Mouse (Mus musculus): Measurements from ENCODE around the gene D630023F18Rik.

The D630023F18Rik gene

DNA sequence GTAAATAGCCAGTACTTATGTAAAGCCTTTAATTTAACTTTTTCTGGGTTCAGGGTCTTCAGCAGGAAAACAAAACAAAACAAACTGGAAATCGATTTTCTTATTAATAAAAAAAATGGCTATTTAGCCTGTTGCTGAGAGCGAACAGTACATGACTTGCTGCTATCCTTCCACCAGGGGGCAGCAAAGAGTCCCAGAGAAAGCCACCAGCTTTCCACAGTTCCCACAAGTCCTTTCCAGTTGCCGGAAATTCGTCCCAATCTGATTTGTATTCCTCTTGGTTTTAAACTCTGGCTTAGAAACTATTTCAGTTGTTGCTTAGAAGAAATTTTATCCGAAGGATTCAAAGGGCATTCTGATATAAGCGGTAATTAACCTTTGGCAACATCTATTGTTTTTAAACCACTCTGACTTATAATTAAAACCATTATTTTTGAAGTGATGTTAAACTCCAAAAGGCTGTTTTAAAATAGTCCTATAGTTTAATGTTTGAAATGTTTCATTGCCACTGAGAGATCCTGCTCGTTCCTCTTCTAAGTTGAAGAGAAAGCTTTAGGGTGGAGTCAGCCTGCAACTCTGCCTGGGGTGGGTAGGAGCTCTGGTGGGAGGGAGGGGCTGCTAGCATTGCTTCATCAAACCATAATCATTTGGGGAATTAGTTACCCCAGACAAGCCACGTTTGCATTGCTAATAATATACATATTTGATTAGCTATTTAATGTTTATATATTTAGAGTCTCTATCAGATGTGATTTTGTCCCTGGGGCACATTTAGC is 10.8 kb downstream of the D630023F18Rik start:
- intact Hi-C loops (cut with DNase I) = loop anchor here (2.0 kb wide), 1 partner anchor 67 kb away; no protein-coding TSS in a partner anchor

DNA sequence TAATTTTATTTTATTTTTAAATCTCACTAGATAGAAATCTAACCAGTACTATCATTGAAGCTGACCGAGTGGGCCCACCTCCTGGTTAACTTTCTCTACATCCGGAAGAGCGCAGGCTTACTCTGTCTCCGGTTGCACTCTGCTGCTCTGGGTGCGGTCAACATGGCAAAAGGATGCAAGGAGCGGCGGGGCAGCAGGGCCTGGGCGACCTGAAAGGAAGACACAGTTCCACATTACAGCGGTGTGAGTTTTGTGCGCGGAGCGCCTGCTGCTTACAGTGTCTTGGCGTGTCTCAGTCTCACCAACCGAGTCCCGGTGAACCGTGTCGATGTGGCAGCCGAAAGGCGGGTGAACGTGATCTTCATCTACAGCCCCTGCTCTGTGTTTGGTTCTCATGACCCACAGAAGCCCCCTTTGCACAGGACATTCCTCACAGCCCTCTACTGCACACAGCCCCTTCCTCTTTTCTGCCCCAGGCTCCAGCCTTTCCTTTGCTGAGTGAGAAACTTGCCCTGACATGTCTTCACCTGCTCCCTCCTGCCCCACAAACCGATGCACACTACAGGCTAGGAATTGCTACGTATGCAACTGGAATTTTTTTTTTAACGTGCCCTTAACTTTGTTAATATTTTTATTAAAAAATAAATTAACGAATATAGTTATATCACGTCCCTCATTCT is 13.1 kb downstream of the D630023F18Rik start:
- intact Hi-C loops (cut with DNase I) = no loop called here

DNA sequence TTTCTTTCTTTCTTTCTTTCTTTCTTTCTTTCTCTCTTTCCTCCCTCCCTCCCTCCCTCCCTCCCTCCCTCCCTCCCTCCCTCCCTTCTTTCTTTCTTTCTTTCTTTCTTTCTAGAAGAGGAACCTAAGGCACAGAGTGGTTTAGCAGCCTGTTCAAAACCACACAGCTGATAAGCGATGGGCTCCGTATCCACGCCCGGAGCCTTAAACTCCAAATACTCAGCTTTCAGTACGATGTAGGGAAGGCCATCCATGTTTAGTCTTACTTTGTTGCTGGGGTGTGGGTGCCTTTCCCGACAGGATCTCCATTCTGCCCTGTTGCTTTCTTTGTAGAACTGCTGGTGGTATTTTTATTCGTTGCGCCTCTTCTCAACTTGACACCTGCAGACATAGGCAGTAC is 13.8 kb downstream of the D630023F18Rik start:
- intact Hi-C loops (cut with DNase I) = no loop called here

DNA sequence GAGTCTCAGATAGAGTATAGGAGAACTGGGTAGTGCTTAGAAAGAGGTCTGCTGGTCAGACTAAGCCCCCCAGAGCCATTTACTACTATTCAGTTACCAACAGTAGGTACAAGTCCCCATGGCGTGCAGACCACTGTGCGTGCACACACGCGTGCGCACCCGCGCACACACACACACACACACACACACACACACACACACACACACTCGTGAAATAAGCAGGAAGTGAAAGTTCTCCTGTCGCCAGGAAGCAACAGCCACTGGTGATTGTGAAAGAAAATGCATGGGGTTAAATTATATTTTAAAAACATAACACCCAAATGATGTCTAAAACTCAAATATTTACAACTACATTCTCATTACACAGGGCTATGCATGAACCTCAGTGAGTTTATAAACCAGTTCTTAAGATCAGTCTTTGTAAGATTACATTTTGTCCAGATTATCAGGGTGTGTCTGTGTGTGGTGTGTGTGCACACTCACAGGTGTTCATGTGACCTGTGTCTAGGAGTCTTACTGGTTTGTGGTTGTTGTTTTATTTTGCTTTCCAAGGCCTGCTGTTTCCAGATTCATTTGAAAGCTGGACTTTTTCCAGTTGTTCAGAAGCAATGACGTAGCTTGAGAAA is 15.2 kb downstream of the D630023F18Rik start:
- intact Hi-C loops (cut with DNase I) = no loop called here

DNA sequence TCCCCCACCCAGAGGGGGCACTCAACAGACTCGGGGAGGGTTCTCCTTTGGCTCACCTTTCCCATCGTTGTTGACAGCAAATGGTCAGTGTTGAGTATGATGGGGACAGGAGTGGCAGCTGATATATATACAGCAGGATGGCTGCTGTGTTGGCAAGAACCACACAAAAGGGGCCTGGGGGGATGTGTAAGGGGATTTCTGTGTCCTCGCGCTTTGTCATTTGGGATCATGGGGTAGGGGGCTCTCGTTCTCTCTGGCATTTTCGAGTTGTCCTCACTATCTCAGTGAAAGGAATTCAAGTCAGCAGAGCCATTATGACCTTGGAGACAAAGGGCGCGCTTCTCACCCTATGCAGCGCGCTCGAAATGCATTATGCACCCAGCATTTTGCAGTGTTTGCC is 19.7 kb downstream of the D630023F18Rik start, which contains the start of gene Cryga:
Gene Cryga, minus strand, starts transcription at position 101 of the 400 bp plus-strand sequence.
- intact Hi-C loops (cut with DNase I) = no loop called here

DNA sequence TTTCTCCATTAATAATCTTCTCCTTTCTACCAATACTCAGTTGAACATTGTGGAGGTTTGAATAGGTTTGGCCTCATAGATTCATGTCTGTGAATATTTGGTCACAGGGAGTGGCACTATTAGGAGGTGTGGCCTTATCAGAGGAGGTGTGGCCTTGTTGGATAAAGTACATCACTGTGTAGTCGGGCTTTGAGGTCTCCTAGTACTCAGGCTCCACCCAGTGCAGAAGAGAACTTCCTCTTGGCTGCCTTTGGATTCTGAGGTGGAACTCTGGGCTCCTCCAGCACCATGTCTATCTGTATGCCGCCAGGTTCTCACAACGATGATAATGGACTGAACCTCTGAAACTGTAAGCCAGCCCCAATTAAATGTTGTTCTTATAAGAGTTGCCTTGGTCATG is 26.1 kb downstream of the D630023F18Rik start:
- intact Hi-C loops (cut with DNase I) = no loop called here

DNA sequence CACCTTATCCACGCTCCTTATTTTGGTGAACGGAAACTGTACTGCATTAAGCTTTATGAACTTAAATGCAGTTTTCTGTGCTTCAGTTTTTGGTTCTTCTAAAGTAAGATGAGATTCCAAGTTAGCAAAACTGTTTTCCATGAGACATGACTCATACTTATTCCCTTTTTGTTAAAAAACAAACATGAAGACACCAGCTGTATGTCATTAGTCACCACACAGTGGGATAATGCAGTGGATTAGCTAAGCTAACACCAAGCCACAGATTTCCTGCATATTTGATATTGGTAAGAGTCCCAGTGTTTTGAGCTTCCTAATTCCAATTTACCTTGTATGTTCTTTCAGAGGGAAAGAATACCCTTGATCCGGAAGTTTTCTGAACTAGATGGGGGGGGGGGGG is 31.4 kb downstream of the D630023F18Rik start:
- intact Hi-C loops (cut with DNase I) = no loop called here

DNA sequence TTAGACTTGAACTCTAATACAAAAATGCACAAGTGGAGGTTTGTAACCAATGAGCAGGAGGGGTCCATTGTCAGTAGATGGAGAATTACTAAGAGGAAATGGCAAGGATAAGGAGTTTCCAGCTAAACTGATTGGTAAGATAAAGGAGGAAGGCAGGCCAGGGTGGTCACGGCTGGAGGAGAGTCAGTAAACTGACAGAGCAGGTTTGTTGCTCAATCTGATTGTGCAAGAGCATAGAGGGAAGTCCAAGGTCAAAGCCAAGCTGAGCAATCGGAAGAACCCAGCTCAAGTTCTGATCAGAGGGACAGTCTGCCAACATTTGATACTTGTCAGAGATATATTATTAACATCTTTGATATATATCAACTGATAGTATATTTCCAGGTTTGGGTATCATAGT is 32.6 kb downstream of the D630023F18Rik start:
- intact Hi-C loops (cut with DNase I) = no loop called here

DNA sequence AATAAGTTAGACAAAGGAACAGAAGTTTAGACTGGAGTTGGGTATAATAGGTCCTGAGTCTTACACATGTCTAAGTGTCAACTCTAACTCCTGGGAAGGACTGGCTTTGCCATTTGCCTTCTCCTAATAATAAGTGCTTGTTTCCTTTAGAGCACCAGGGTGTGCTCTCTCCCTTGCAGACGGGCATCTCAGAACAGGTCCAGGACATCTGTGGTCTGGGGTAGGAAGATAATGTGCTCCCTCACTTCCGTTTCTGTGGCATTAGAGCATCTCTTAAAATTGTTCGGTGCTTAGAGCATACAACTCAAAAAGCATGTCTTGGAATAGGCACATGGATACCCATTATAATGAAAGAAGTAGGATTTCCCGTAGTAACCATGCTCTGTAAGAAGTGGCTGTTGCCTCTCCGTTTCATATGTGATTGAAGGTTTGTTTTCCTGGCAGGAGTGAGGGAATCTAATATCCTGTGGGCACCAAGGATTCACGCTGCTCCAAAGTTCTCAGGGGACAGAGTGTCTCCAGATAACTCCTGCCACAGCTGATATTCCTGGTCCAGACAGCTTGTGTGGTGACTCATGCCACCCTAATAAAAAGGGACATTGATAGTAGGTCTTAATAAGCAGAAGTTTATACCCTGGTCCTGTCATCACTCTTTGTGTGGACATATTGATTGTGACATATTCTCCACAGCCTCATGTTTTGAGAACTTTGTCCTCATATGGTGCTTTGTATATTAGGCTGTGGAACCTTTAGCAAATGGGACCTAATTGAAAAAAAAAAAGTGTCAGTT is 34.3 kb downstream of the D630023F18Rik start:
- intact Hi-C loops (cut with DNase I) = loop anchor here (5.0 kb wide), 1 partner anchor 36 kb away; the partner anchor contains the start of gene Cryge

DNA sequence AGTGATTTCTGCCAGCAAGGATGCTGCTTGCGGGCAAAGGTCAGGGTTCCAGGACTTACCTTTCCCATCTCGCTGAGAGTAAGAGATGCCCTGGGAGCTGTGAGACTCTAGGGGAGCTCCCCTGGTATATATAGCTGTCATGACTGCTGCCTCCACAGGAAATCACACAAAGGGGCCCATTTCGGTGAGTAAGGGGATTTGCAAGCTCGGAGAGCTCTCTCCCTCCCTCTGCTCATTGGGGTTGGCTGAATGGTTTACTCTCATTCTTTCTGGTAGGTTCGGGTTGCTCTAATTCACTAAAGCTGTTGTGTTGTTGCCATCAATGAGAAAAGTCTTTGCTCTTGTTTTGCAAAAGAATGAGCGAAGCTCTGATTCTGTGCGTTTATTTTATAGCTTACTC is 40.8 kb downstream of the D630023F18Rik start, which contains the start of gene Crygb:
Gene Crygb, minus strand, starts transcription at position 101 of the 400 bp plus-strand sequence.
- intact Hi-C loops (cut with DNase I) = no loop called here

DNA sequence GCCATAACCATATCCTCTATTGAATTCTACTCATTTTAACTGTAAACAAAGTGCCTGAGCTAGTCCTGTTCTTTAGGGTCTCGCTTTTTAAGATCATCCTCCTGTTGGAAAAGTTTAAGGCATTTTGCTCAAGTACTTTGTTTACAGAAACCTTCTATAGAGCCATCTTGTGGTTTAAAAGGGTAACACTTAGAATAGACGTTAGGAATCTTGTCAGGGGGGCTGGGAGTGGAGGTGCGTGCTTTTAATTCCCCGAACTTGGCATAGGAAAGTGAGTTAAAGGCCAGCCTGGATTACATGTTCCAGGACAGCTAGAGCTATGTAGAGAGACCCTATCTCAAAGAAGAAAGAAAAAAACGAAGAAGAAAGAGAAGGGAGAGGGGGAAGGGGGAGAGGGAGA is 47.4 kb downstream of the D630023F18Rik start:
- intact Hi-C loops (cut with DNase I) = no loop called here

DNA sequence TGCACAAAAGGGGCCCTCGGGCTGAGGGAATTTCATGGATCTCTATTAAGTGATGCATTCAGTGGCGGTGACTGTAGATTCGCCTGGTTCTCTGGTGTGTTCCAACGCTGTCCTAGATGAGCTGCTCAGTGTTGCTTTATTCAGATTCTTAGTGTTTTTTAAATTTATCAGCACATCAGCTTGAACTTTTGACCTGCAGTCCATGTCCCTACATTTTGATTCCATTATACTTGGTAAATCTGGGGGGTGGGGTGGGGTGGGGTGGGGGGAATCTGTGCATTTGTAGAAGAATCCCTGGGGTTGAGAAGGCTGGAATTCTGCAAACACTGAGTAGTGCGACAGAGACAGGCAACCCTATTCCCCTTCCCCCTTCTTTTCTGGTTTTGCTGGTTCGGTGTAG is 49.4 kb downstream of the D630023F18Rik start, which contains the start of gene Crygc:
Gene Crygc, minus strand, starts transcription at position 101 of the 400 bp plus-strand sequence.
- intact Hi-C loops (cut with DNase I) = no loop called here

DNA sequence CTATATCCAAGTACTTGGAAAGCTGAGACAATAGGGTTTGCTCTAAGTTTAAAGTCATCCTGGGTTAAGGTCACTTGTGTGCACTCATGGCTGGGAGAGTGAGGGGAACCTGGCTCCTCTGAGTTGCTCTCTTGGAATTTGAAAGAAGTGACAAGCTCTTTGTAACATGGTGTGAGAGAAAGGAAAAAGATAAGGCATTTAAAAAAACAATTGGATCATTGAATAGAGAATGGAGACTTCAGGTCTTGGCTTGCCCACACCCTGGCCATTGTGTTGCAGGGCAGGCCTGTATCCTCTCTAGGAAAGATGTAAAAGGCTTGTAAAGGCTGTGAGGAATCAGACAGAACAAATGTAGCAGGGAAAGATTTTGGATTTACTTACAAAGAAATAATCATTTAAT is 55.2 kb downstream of the D630023F18Rik start:
- intact Hi-C loops (cut with DNase I) = no loop called here

DNA sequence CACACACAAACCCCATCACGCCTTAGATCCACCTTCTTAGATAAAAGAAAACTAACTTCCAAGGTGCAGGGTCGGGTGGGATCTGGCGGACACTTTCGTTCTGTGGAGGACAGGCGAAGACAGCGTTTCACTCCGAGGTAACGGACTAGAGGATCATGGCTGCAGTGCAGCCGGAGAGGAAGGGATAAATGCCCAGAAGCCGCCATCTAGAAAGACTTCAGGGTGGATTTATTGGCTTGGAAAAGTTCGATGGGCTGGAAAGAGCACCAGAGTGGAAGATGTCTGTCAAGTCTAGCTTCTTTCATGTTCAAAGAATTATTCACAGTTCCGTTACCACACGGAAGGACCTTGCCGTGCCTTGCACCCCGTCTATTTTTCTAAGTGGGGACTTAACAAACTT is 58.8 kb downstream of the D630023F18Rik start:
- intact Hi-C loops (cut with DNase I) = no loop called here

DNA sequence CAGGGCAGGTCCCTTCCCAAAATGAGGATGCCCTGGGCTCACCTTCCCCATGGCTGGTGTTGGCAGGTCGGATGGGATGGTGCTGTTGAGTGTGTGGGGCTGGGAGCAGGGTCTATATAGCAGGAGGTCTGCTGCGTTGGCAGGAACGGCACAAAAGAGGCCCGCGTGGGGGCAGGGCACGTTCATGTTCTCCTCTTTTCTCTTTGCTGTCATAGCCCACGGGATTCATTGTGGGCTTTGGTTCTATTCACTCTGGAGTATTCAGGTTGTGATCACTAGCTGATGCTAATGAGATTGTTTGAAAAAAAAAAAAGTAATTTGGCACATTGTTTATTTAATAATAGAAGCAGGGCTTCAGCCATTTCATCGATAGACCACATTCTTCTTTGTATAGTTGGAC is 59.7 kb downstream of the D630023F18Rik start, which contains the start of gene Crygd:
Gene Crygd, minus strand, starts transcription at position 101 of the 400 bp plus-strand sequence.
- intact Hi-C loops (cut with DNase I) = no loop called here
